Mouse (Mus musculus) liver, adult 2 months (tissue): ENCODE measurements at regions not wholly inside any gene's neighbourhood (a gene's known extent, or its start where the extent isn't known, plus 50 kb on each side); places are given as distances from the start of the nearest gene placed in this dataset.

ENCODE experiments used
- DNase-seq: peaks from one replicate; pipeline ENCODE4 v3.0.0-alpha.2; 2011; ENCODE audit warnings: low read depth, low spot score; ENCODE audit errors: extremely low read depth
- H3K27ac ChIP-seq: fragments of 200-500 bp; replicated peaks from 2 replicates; pipeline ENCODE4 v1.5.1; 2012; ENCODE audit warnings: low read depth, mild to moderate bottlenecking, control low read depth, inconsistent platforms, low read length; ENCODE audit not compliant: insufficient read depth
- H3K27me3 ChIP-seq: fragments of 200-500 bp; 2 replicates; pipeline ENCODE4 v1.6.1; 2012; ENCODE audit warnings: mild to moderate bottlenecking, moderate library complexity, low read length, inconsistent platforms; ENCODE audit not compliant: control insufficient read depth, insufficient read depth
- H3K36me3 ChIP-seq: fragments of 200-500 bp; 2 replicates; pipeline ENCODE4 v1.6.1; 2012; ENCODE audit warnings: low read length, inconsistent platforms; ENCODE audit not compliant: control insufficient read depth, insufficient read depth
- H3K4me1 ChIP-seq: fragments of 200-500 bp; 2 replicates; pipeline ENCODE4 v1.6.1; 2011; ENCODE audit warnings: low read length; ENCODE audit not compliant: control insufficient read depth, insufficient read depth
- H3K4me3 ChIP-seq: fragments of 200-500 bp; 2 replicates; pipeline ENCODE4 v1.5.1; 2011; ENCODE audit warnings: low read depth, mild to moderate bottlenecking, control low read depth, low read length, moderate library complexity; ENCODE audit not compliant: insufficient read depth
- H3K79me2 ChIP-seq: fragments of 200-500 bp; 2 replicates; pipeline ENCODE4 v1.6.1; 2012; ENCODE audit warnings: inconsistent platforms, mild to moderate bottlenecking, low read length, moderate library complexity; ENCODE audit not compliant: control insufficient read depth, insufficient read depth
- H3K9ac ChIP-seq: fragments of 200-500 bp; 2 replicates; pipeline ENCODE4 v1.6.1; 2012; ENCODE audit warnings: low read depth, mild to moderate bottlenecking, control low read depth, inconsistent platforms, low read length
- CTCF ChIP-seq: fragments of 200-500 bp; IDR thresholded peaks from 2 replicates; pipeline ENCODE4 v1.5.1; 2011; ENCODE audit warnings: low read depth, low read length, control low read depth
- POLR2A ChIP-seq: fragments of 200-500 bp; IDR thresholded peaks from 2 replicates; pipeline ENCODE4 v1.6.1; 2011; ENCODE audit warnings: low read length, control low read depth; ENCODE audit not compliant: insufficient read depth; ENCODE audit errors: extremely low read depth
- WGBS: fragments of 180-500 bp; shearing (Covaris S2); methylation state at CpG from one replicate; pipeline ENCODE4 v1.1.7; 2018; 5-methylcytosine and 5-hydroxymethylcytosine counted together

GRCm38 (mm10) chr15:16130862-16131261 is 597.7 kb upstream of the Cdh9 start:
- no peak overlapping the region for H3K9ac ChIP-seq
- TF ChIP-seq CTCF (no peak), POLR2A (no peak)
- H3K27ac ChIP-seq, result no peak overlapping the region
- DNase-seq, result no peak
- H3K36me3 ChIP-seq, result no peaks in the 10 kb centered on the region
- no peaks in the 10 kb centered on the region for H3K4me1 ChIP-seq
- H3K4me3 ChIP-seq, result no peak overlapping the region
- H3K79me2 ChIP-seq, result no peaks in the 10 kb centered on the region
- H3K27me3 ChIP-seq, result no peaks in the 10 kb centered on the region

- 65% methylated on average over 5 of the region's 5 CpGs for WGBS
- no peak for DNase-seq
These were observed 570.4 kb upstream of the Cdh9 start for GRCm38 (mm10) chr15:16158164-16158563.

GRCm38 (mm10) chr15:16163969-16164368 is 564.6 kb upstream of the Cdh9 start:
- DNase-seq, result no peak
- Histone ChIP-seq H3K27me3 (no peaks in the 10 kb centered on the region), H3K9ac (no peak overlapping the region), H3K4me1 (no peaks in the 10 kb centered on the region), H3K79me2 (no peaks in the 10 kb centered on the region), H3K4me3 (no peak overlapping the region), H3K27ac (no peak overlapping the region), H3K36me3 (no peaks in the 10 kb centered on the region)
- no peak for TF ChIP-seq POLR2A
- TF ChIP-seq CTCF, result no peak

More at GRCm38 (mm10) chr15:16158164-16158563, 570.4 kb upstream of the Cdh9 start:
- no peaks in the 10 kb centered on the region for H3K36me3 ChIP-seq
- no peak overlapping the region for H3K9ac ChIP-seq
- H3K4me3 ChIP-seq, result no peak overlapping the region
- H3K79me2 ChIP-seq, result no peaks in the 10 kb centered on the region
- no peaks in the 10 kb centered on the region for H3K4me1 ChIP-seq
- no peak overlapping the region for H3K27ac ChIP-seq
- H3K27me3 ChIP-seq, result no peaks in the 10 kb centered on the region
- TF ChIP-seq CTCF, result no peak
- TF ChIP-seq POLR2A, result no peak

- Histone ChIP-seq H3K9ac (no peak overlapping the region), H3K4me3 (no peak overlapping the region), H3K27ac (no peak overlapping the region), H3K27me3 (no peaks in the 10 kb centered on the region), H3K36me3 (no peaks in the 10 kb centered on the region), H3K79me2 (no peaks in the 10 kb centered on the region), H3K4me1 (no peaks in the 10 kb centered on the region)
- TF ChIP-seq CTCF, result no peak
- DNase-seq, result no peak
- WGBS, result 91% methylated on average over 4 of the region's 4 CpGs
These were observed 515.2 kb upstream of the Cdh9 start for GRCm38 (mm10) chr15:16213354-16213753.

GRCm38 (mm10) chr15:16221648-16222047 is 506.9 kb upstream of the Cdh9 start:
- H3K27ac ChIP-seq, result no peak overlapping the region
- no peak for TF ChIP-seq POLR2A
- TF ChIP-seq CTCF, result peak; percentile 1; the same call in 1 of the 2 replicates
- no peaks in the 10 kb centered on the region for H3K36me3 ChIP-seq
- H3K9ac ChIP-seq, result no peak overlapping the region
- H3K4me3 ChIP-seq, result no peak overlapping the region
- H3K4me1 ChIP-seq, result no peaks in the 10 kb centered on the region
- no peaks in the 10 kb centered on the region for H3K27me3 ChIP-seq
- 83% methylated on average over 2 of the region's 2 CpGs for WGBS
- no peaks in the 10 kb centered on the region for H3K79me2 ChIP-seq
- DNase-seq, result peak; percentile 23

GRCm38 (mm10) chr15:16248595-16248994 is 480.0 kb upstream of the Cdh9 start:
- WGBS, result 30% methylated on average over 5 of the region's 5 CpGs
- Histone ChIP-seq H3K27ac (no peak overlapping the region), H3K79me2 (no peaks in the 10 kb centered on the region), H3K4me3 (no peak overlapping the region), H3K4me1 (no peaks in the 10 kb centered on the region), H3K36me3 (no peaks in the 10 kb centered on the region), H3K9ac (no peak overlapping the region), H3K27me3 (no peaks in the 10 kb centered on the region)
- DNase-seq, result peak; percentile 65
- no peak for TF ChIP-seq CTCF
- TF ChIP-seq POLR2A, result no peak
